Comparison of ENCODE assay signal across 15 mouse cellular contexts in the genomic region with DNA sequence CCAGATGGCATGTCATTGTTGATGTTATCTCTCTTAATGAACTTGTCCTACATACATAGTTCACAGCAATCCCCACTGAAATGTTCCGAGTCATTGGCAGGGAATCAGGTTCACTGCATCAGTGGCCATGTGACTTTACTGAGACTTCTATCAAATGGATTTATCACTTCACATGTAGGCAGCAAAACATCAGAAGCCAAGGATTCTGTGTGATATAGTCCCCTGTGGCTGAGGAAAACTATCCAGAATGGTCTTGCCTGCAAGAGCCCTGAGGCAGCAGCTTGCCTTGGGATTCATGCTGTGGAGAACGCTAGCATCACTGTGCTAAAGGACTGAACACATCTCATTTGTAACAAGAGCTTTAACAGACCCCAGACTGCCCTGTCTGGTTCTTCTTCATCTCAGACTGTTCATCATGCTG.
A peak's percentile ranks its signal among the peaks of the same experiment; 100 is the strongest.
DNase-seq lines count a peak whose midpoint lies in the region; ATAC-seq and TF ChIP-seq lines count a peak whose summit lies in the region.
"Had no signal": no experiment of that assay in that cellular context is flagged by ENCODE, and none has a peak within 500 bp of the region (broad histone marks: within the 10 kb centered on the region; RNA-seq: fewer than 3 reads in every experiment).

No protein-coding gene starts in this region.

- 54% methylated on average over 2 of the region's 2 CpGs for WGBS in embryonic facial prominence, embryonic 14.5 days
- 71% methylated on average over 2 of the region's 2 CpGs for WGBS in embryonic facial prominence, embryonic 10.5 days
- WGBS in lung, embryonic 14.5 days = 43% methylated on average over 2 of the region's 2 CpGs
- WGBS in lung, adult 2 months = 53% methylated on average over 2 of the region's 2 CpGs
- WGBS in midbrain, embryonic 14.5 days = 58% methylated on average over 2 of the region's 2 CpGs

- no peaks in the 10 kb centered on the region for H3K27me3 ChIP-seq in embryonic facial prominence, embryonic 14.5 days (replicated peaks; ENCODE audit: control insufficient read depth, insufficient read depth, low read length)
- no peaks in the 10 kb centered on the region for H3K27me3 ChIP-seq in embryonic facial prominence, embryonic 10.5 days (replicated peaks; ENCODE audit: low read depth, poor library complexity, severe bottlenecking)
- no peaks in the 10 kb centered on the region for H3K27me3 ChIP-seq in lung, embryonic 14.5 days (ENCODE audit: insufficient read depth, low read length)
- no peaks in the 10 kb centered on the region for H3K27me3 ChIP-seq in midbrain, embryonic 14.5 days (ENCODE audit: control insufficient read depth, insufficient read depth, low read length)
- H3K27me3 ChIP-seq: limb, embryonic 13.5 days had no signal

- H3K9me3 ChIP-seq in embryonic facial prominence, embryonic 14.5 days (ENCODE audit: control insufficient read depth, low read length) = 0 out of 2 replicates have a peak, but pooled peaks cover 3% of the 10 kb centered on the region
- no peaks in the 10 kb centered on the region for H3K9me3 ChIP-seq in embryonic facial prominence, embryonic 10.5 days
- H3K9me3 ChIP-seq in lung, embryonic 14.5 days (ENCODE audit: low read depth, low read length) = no peaks in the 10 kb centered on the region
- H3K9me3 ChIP-seq in midbrain, embryonic 14.5 days (ENCODE audit: control insufficient read depth, low read length) = no peaks in the 10 kb centered on the region
- H3K9me3 ChIP-seq: G1E; limb, embryonic 13.5 days had no signal

- DNase-seq in embryonic facial prominence, embryonic 14.5 days (ENCODE audit: low spot score) = peak; percentile 11
- no peak for DNase-seq in embryonic facial prominence, embryonic 10.5 days (ENCODE audit: low spot score)
- DNase-seq in lung, embryonic 14.5 days = peak; percentile 1
- DNase-seq in lung, adult 2 months = no peak
- DNase-seq in brain, adult 2 months (ENCODE audit: low read depth, low spot score) = peak; percentile 17
- DNase-seq in midbrain, embryonic 14.5 days = peak; percentile 16
- DNase-seq in left cerebral cortex, postnatal 36 days (ENCODE audit: low spot score in 2 of 2) = no peak
- DNase-seq in heart, adult 9 months (ENCODE audit: low spot score in 2 of 2) = no peak
- DNase-seq: heart, postnatal 4 days; kidney, adult 9 months; layer of hippocampus, adult 9-11 months; liver, postnatal 0 days had no signal

- intact Hi-C loops in left cerebral cortex, postnatal 36 days (cut with DNase I) = no loop called here

- no peak overlapping the region for H3K4me3 ChIP-seq in embryonic facial prominence, embryonic 14.5 days (ENCODE audit: low read depth, low read length)
- no peak overlapping the region for H3K4me3 ChIP-seq in embryonic facial prominence, embryonic 10.5 days
- H3K4me3 ChIP-seq in lung, embryonic 14.5 days (ENCODE audit: low read depth, low read length) = no peak overlapping the region
- H3K4me3 ChIP-seq in lung, adult 2 months (replicated peaks; ENCODE audit: extremely low read depth, low read depth, low read length) = no peak overlapping the region
- no peak overlapping the region for H3K4me3 ChIP-seq in midbrain, embryonic 14.5 days (replicated peaks; ENCODE audit: low read depth, low read length)
- H3K4me3 ChIP-seq: limb, embryonic 13.5 days had no signal

- H3K36me3 ChIP-seq in embryonic facial prominence, embryonic 14.5 days (ENCODE audit: control insufficient read depth, insufficient read depth, low read length) = no peaks in the 10 kb centered on the region
- no peaks in the 10 kb centered on the region for H3K36me3 ChIP-seq in embryonic facial prominence, embryonic 10.5 days (replicated peaks)
- H3K36me3 ChIP-seq in lung, embryonic 14.5 days (ENCODE audit: insufficient read depth) = no peaks in the 10 kb centered on the region
- no peaks in the 10 kb centered on the region for H3K36me3 ChIP-seq in midbrain, embryonic 14.5 days (ENCODE audit: control insufficient read depth, insufficient read depth, low read length)
- H3K36me3 ChIP-seq: G1E; limb, embryonic 13.5 days had no signal

- H3K4me1 ChIP-seq in embryonic facial prominence, embryonic 14.5 days (ENCODE audit: control insufficient read depth, insufficient read depth, low read length) = no peaks in the 10 kb centered on the region
- H3K4me1 ChIP-seq in embryonic facial prominence, embryonic 10.5 days = no peaks in the 10 kb centered on the region
- H3K4me1 ChIP-seq in lung, embryonic 14.5 days (ENCODE audit: insufficient read depth) = no peaks in the 10 kb centered on the region
- no peaks in the 10 kb centered on the region for H3K4me1 ChIP-seq in lung, adult 2 months (ENCODE audit: control insufficient read depth, insufficient read depth, low read length)
- no peaks in the 10 kb centered on the region for H3K4me1 ChIP-seq in midbrain, embryonic 14.5 days (ENCODE audit: control insufficient read depth, insufficient read depth, low read length)
- H3K4me1 ChIP-seq: limb, embryonic 13.5 days had no signal

- TF ChIP-seq CTCF in lung, embryonic 14.5 days (IDR thresholded peaks at IDR 0.05; ENCODE audit: low read depth) = no peak
- TF ChIP-seq CTCF in lung, adult 2 months (IDR thresholded peaks at IDR 0.05; ENCODE audit: insufficient read depth, low read length) = no peak

- TF ChIP-seq POLR2A in lung, adult 2 months (IDR thresholded peaks at IDR 0.05; ENCODE audit: borderline replicate concordance, extremely low read depth, low read depth, low read length) = no peak

- no peak for ATAC-seq in embryonic facial prominence, embryonic 14.5 days (ENCODE audit: low read depth)
- peak; percentile 75; the same call in 1 of the 2 replicates for ATAC-seq in lung, embryonic 14.5 days (ENCODE audit: insufficient read depth)
- ATAC-seq in midbrain, embryonic 14.5 days (ENCODE audit: low FRiP score, low TSS enrichment) = no peak
- ATAC-seq: liver, postnatal 0 days had no signal

- H3K27ac ChIP-seq in embryonic facial prominence, embryonic 14.5 days (replicated peaks; ENCODE audit: low read depth, low read length) = no peak overlapping the region
- no peak overlapping the region for H3K27ac ChIP-seq in embryonic facial prominence, embryonic 10.5 days (replicated peaks)
- H3K27ac ChIP-seq in lung, embryonic 14.5 days (ENCODE audit: low read depth) = no peak overlapping the region
- H3K27ac ChIP-seq in midbrain, embryonic 14.5 days (replicated peaks; ENCODE audit: low read depth, low read length) = no peak overlapping the region
- H3K27ac ChIP-seq: limb, embryonic 13.5 days had no signal

- H3K4me2 ChIP-seq in embryonic facial prominence, embryonic 14.5 days (ENCODE audit: low read depth, low read length) = no peak overlapping the region
- no peak overlapping the region for H3K4me2 ChIP-seq in lung, embryonic 14.5 days
- H3K4me2 ChIP-seq in midbrain, embryonic 14.5 days (ENCODE audit: low read length) = no peak overlapping the region
- H3K4me2 ChIP-seq: heart, embryonic 11.5 days; limb, embryonic 13.5 days had no signal

- H3K9ac ChIP-seq in embryonic facial prominence, embryonic 14.5 days (ENCODE audit: low read depth, low read length) = no peak overlapping the region
- H3K9ac ChIP-seq in lung, embryonic 14.5 days = no peak overlapping the region
- H3K9ac ChIP-seq in midbrain, embryonic 14.5 days (replicated peaks; ENCODE audit: low read length) = no peak overlapping the region
- H3K9ac ChIP-seq: limb, embryonic 13.5 days; liver, postnatal 0 days had no signal

Comparison
In these comparisons a context has a peak if more than half of its experiments do, and no peak if none do; other contexts are left out.
1. DNase-seq: peak in embryonic facial prominence, embryonic 14.5 days (single experiment), lung, embryonic 14.5 days (single experiment), brain, adult 2 months (single experiment) and midbrain, embryonic 14.5 days (single experiment); none in embryonic facial prominence, embryonic 10.5 days (single experiment), lung, adult 2 months (single experiment), left cerebral cortex, postnatal 36 days (0 of 2) and heart, adult 9 months (0 of 2).